Mouse (Mus musculus): Measurements from ENCODE around the gene Dnajc3. TPM values are rescaled to one million over a fixed set of nuclear protein-coding genes. Genes with fewer than 3 reads are reported as not detected.
A peak's percentile ranks its signal among the peaks of the same experiment; 100 is the strongest.

The Dnajc3 gene
- polyA plus RNA-seq, 1 experiment = 11.0 TPM

GRCm38 (mm10) chr14:118907592-118907991 is 30.2 kb upstream of the Dnajc3 start:
- Histone ChIP-seq H3K27ac (ENCODE audit: control insufficient read depth, insufficient read depth, low read depth, low read length, poor library complexity) (no peak overlapping the region), H3K4me1 (ENCODE audit: control insufficient read depth, insufficient read depth, low read length) (no peaks in the 10 kb centered on the region; the same call in 1 of the 2 replicates), H3K4me3 (replicated peaks; ENCODE audit: control insufficient read depth, low read depth, low read length) (no peak overlapping the region)
- 73% methylated on average over 8 of the region's 8 CpGs for WGBS
- no peak for TF ChIP-seq CTCF (IDR thresholded peaks at IDR 0.05; ENCODE audit: control insufficient read depth, insufficient read depth, low read length)
- no peak for TF ChIP-seq POLR2A (IDR thresholded peaks at IDR 0.05; ENCODE audit: borderline replicate concordance, control insufficient read depth, low read depth, low read length)

- Histone ChIP-seq H3K4me1 (ENCODE audit: control insufficient read depth, insufficient read depth, low read length) (no peaks in the 10 kb centered on the region; the same call in 1 of the 2 replicates), H3K27ac (ENCODE audit: control insufficient read depth, insufficient read depth, low read depth, low read length, poor library complexity) (no peak overlapping the region), H3K4me3 (replicated peaks; ENCODE audit: control insufficient read depth, low read depth, low read length) (no peak overlapping the region)
- 78% methylated on average over 8 of the region's 8 CpGs for WGBS
- TF ChIP-seq POLR2A (IDR thresholded peaks at IDR 0.05; ENCODE audit: borderline replicate concordance, control insufficient read depth, low read depth, low read length) (no peak), CTCF (IDR thresholded peaks at IDR 0.05; ENCODE audit: control insufficient read depth, insufficient read depth, low read length) (no peak)
These were observed 27.9 kb upstream of the Dnajc3 start for GRCm38 (mm10) chr14:118909872-118910271.

GRCm38 (mm10) chr14:118910332-118911222 is 27.2 kb upstream of the Dnajc3 start:
- Histone ChIP-seq H3K4me3 (replicated peaks; ENCODE audit: control insufficient read depth, low read depth, low read length) (peak overlapping the region; percentile 58), H3K27ac (ENCODE audit: control insufficient read depth, insufficient read depth, low read depth, low read length, poor library complexity) (no peak overlapping the region), H3K4me1 (ENCODE audit: control insufficient read depth, insufficient read depth, low read length) (no peaks in the 10 kb centered on the region; the same call in 1 of the 2 replicates)
- WGBS = 28% methylated on average over 29 of the region's 29 CpGs
- TF ChIP-seq POLR2A (IDR thresholded peaks at IDR 0.05; ENCODE audit: borderline replicate concordance, control insufficient read depth, low read depth, low read length) (no peak), CTCF (IDR thresholded peaks at IDR 0.05; ENCODE audit: control insufficient read depth, insufficient read depth, low read length) (peak; percentile 55; the same call in 1 of the 2 replicates)

GRCm38 (mm10) chr14:118911521-118911920 is 26.3 kb upstream of the Dnajc3 start:
- WGBS = 83% methylated on average over 6 of the region's 6 CpGs
- H3K4me3 ChIP-seq (replicated peaks; ENCODE audit: control insufficient read depth, low read depth, low read length) = no peak overlapping the region
- TF ChIP-seq CTCF (IDR thresholded peaks at IDR 0.05; ENCODE audit: control insufficient read depth, insufficient read depth, low read length) (no peak), POLR2A (IDR thresholded peaks at IDR 0.05; ENCODE audit: borderline replicate concordance, control insufficient read depth, low read depth, low read length) (no peak)
- no peaks in the 10 kb centered on the region; the same call in 1 of the 2 replicates for H3K4me1 ChIP-seq (ENCODE audit: control insufficient read depth, insufficient read depth, low read length)
- no peak overlapping the region for H3K27ac ChIP-seq (ENCODE audit: control insufficient read depth, insufficient read depth, low read depth, low read length, poor library complexity)

- no peak overlapping the region for H3K27ac ChIP-seq (ENCODE audit: control insufficient read depth, insufficient read depth, low read depth, low read length, poor library complexity)
- 43% methylated on average over 5 of the region's 5 CpGs for WGBS
- no peak overlapping the region for H3K4me3 ChIP-seq (replicated peaks; ENCODE audit: control insufficient read depth, low read depth, low read length)
- H3K4me1 ChIP-seq (ENCODE audit: control insufficient read depth, insufficient read depth, low read length) = no peaks in the 10 kb centered on the region
- no peak for TF ChIP-seq CTCF (IDR thresholded peaks at IDR 0.05; ENCODE audit: control insufficient read depth, insufficient read depth, low read length)
These were observed 24.1 kb upstream of the Dnajc3 start for GRCm38 (mm10) chr14:118913651-118914050.

GRCm38 (mm10) chr14:118919025-118919424 is 18.8 kb upstream of the Dnajc3 start:
- no peak overlapping the region for H3K27ac ChIP-seq (ENCODE audit: control insufficient read depth, insufficient read depth, low read depth, low read length, poor library complexity)
- WGBS = 62% methylated on average over 8 of the region's 8 CpGs
- no peak overlapping the region for H3K4me3 ChIP-seq (replicated peaks; ENCODE audit: control insufficient read depth, low read depth, low read length)
- no peaks in the 10 kb centered on the region; the same call in 1 of the 2 replicates for H3K4me1 ChIP-seq (ENCODE audit: control insufficient read depth, insufficient read depth, low read length)
- TF ChIP-seq CTCF (IDR thresholded peaks at IDR 0.05; ENCODE audit: control insufficient read depth, insufficient read depth, low read length) (0 out of 2 replicates have a peak, but pooled peaks have one; percentile 7), POLR2A (IDR thresholded peaks at IDR 0.05; ENCODE audit: borderline replicate concordance, control insufficient read depth, low read depth, low read length) (no peak)

- 68% methylated on average over 7 of the region's 7 CpGs for WGBS
- Histone ChIP-seq H3K27ac (ENCODE audit: control insufficient read depth, insufficient read depth, low read depth, low read length, poor library complexity) (no peak overlapping the region), H3K4me3 (replicated peaks; ENCODE audit: control insufficient read depth, low read depth, low read length) (no peak overlapping the region), H3K4me1 (ENCODE audit: control insufficient read depth, insufficient read depth, low read length) (no peaks in the 10 kb centered on the region; the same call in 1 of the 2 replicates)
- TF ChIP-seq POLR2A (IDR thresholded peaks at IDR 0.05; ENCODE audit: borderline replicate concordance, control insufficient read depth, low read depth, low read length) (no peak), CTCF (IDR thresholded peaks at IDR 0.05; ENCODE audit: control insufficient read depth, insufficient read depth, low read length) (no peak)
These were observed 17.1 kb upstream of the Dnajc3 start for GRCm38 (mm10) chr14:118920654-118921053.

- TF ChIP-seq CTCF (IDR thresholded peaks at IDR 0.05; ENCODE audit: control insufficient read depth, insufficient read depth, low read length) (no peak), POLR2A (IDR thresholded peaks at IDR 0.05; ENCODE audit: borderline replicate concordance, control insufficient read depth, low read depth, low read length) (no peak)
- H3K4me1 ChIP-seq (ENCODE audit: control insufficient read depth, insufficient read depth, low read length) = no peaks in the 10 kb centered on the region; the same call in 1 of the 2 replicates
- H3K27ac ChIP-seq (ENCODE audit: control insufficient read depth, insufficient read depth, low read depth, low read length, poor library complexity) = no peak overlapping the region
- 47% methylated on average over 22 of the region's 22 CpGs for WGBS
- H3K4me3 ChIP-seq (replicated peaks; ENCODE audit: control insufficient read depth, low read depth, low read length) = no peak overlapping the region
These were observed 15.5 kb upstream of the Dnajc3 start for GRCm38 (mm10) chr14:118922251-118922650.

Data from bone marrow, adult 2 months (tissue).